Mouse (Mus musculus) stomach, embryonic 14.5 days (tissue): ENCODE results near the gene Rcor3. TPM values are rescaled to one million over a fixed set of nuclear protein-coding genes. Genes with fewer than 3 reads are reported as not detected.

Experiments used
- ATAC-seq: fragments of 200-750 bp; cut with Nextera tagmentation; 2 replicates; pipeline ENCODE4 v1.8.0; 2017; ENCODE audit warnings: low read depth, moderate TSS enrichment; ENCODE audit not compliant: insufficient number of reproducible peaks, insufficient read depth, low FRiP score
- H3K27ac ChIP-seq: fragments of 300-500 bp; sonication (generic); 2 replicates; pipeline ENCODE4 v1.5.1; 2014; ENCODE audit warnings: mild to moderate bottlenecking, low read length, moderate library complexity, mixed read lengths
- H3K27me3 ChIP-seq: fragments of 300-500 bp; sonication (generic); 2 replicates; pipeline ENCODE4 v1.6.1; 2014; ENCODE audit warnings: low read length, control low read depth, mixed read lengths; ENCODE audit not compliant: control insufficient read depth, insufficient read depth
- H3K36me3 ChIP-seq: fragments of 300-500 bp; sonication (generic); 2 replicates; pipeline ENCODE4 v1.6.1; 2014; ENCODE audit warnings: mild to moderate bottlenecking, control low read depth, low read length, moderate library complexity, mixed read lengths; ENCODE audit not compliant: control insufficient read depth, insufficient read depth
- H3K4me1 ChIP-seq: fragments of 300-500 bp; sonication (generic); 2 replicates; pipeline ENCODE4 v1.6.1; 2014; ENCODE audit warnings: low read length, control low read depth, mixed read lengths; ENCODE audit not compliant: control insufficient read depth, insufficient read depth
- H3K4me2 ChIP-seq: fragments of 300-500 bp; sonication (generic); replicated peaks from 2 replicates; pipeline ENCODE4 v1.6.1; 2014; ENCODE audit warnings: low read depth, low read length, control low read depth
- H3K4me3 ChIP-seq: fragments of 300-500 bp; sonication (generic); 2 replicates; pipeline ENCODE4 v1.5.1; 2014; ENCODE audit warnings: low read depth, low read length, control low read depth
- H3K9ac ChIP-seq: fragments of 300-500 bp; sonication (generic); replicated peaks from 2 replicates; pipeline ENCODE4 v1.6.1; 2014; ENCODE audit warnings: low read depth, mild to moderate bottlenecking, control low read depth, low read length, moderate library complexity, mixed read lengths
- H3K9me3 ChIP-seq: fragments of 300-500 bp; sonication (generic); 2 replicates; pipeline ENCODE4 v1.6.1; 2016; ENCODE audit warnings: low read depth, low read length, control low read depth; ENCODE audit not compliant: control insufficient read depth
- WGBS: fragments of 180-500 bp; shearing (Covaris S2); extraction: QIAGEN DNeasy Blood & Tissue Kit; methylation state at CpG from one replicate; pipeline ENCODE4 v1.1.7; 2014; 5-methylcytosine and 5-hydroxymethylcytosine counted together
- polyA plus RNA-seq: library from polyadenylated mRNA; unstranded; fragments of >200 nt; fragmentation: Nextera tagmentation; extraction: Ambion mirVana; gene quantifications from 2 replicates; pipeline ENCODE4 v1.2.1, GENCODE M21; 2014

Rcor3 gene
- polyA plus RNA-seq, 1 experiment from 2014 or later: 36.8 TPM

DNA sequence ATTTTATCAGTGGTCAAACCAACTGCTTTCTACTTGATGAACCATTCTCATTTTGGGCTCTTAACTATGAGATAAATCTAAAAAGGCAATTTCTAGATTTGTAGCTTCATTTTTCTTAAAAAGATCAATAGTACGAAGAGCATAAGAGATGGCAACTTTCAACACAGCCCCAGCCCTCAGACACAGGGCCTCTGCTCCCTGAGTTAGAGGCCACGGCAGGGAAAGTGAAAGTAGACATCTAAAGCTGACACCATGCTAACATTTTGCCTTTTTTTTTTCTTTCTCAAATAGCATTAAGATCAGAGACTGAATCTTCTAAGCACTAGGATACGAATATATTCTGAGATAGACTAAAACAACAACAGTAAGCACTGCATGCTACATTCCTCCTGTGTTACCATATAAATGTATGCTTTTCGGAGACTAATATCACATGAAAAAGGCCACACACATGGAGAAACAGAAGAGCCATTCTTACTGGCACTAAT, 31.9 kb downstream of the Rcor3 start:
- Histone ChIP-seq H3K27me3 (no peaks in the 10 kb centered on the region), H3K4me3 (no peak overlapping the region), H3K4me1 (no peaks in the 10 kb centered on the region), H3K9ac (no peak overlapping the region), H3K9me3 (no peaks in the 10 kb centered on the region), H3K27ac (no peak overlapping the region), H3K4me2 (no peak overlapping the region), H3K36me3 (peaks cover 41% of the 10 kb centered on the region)
- ATAC-seq: no peak
- WGBS: 94% methylated on average over 4 of the region's 4 CpGs

DNA sequence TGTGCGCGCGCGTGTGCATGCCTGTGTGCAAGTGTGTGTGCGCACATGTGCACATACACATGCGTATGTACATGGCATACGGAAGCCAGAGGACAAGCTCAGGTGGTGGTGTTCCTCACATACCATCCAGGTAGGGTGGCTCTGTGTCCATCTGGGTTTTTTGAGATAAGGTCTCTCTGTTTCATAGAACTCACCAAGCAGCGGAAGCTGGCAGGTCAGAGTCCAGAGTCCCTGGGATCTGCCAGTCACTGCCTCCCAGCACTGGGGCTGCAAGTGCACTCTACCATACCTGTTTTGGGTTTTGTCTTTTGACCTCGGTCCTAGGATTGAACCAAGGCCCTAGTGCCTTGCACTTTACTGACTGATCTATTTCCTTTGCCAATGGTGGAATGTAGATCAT, 33.8 kb downstream of the Rcor3 start:
- Histone ChIP-seq H3K9me3 (no peaks in the 10 kb centered on the region), H3K27ac (no peak overlapping the region), H3K27me3 (no peaks in the 10 kb centered on the region), H3K4me3 (no peak overlapping the region), H3K36me3 (peaks cover 43% of the 10 kb centered on the region), H3K4me2 (no peak overlapping the region), H3K9ac (no peak overlapping the region), H3K4me1 (no peaks in the 10 kb centered on the region)
- 96% methylated on average over 9 of the region's 9 CpGs for WGBS
- no peak for ATAC-seq

GRCm38 (mm10) chr1:192103176-192103575, 34.7 kb downstream of the Rcor3 start:
- no peaks in the 10 kb centered on the region for H3K4me1 ChIP-seq
- 87% methylated on average over 6 of the region's 6 CpGs for WGBS
- H3K9me3 ChIP-seq: no peaks in the 10 kb centered on the region
- no peak for ATAC-seq
- peaks cover 44% of the 10 kb centered on the region for H3K36me3 ChIP-seq
- no peak overlapping the region for H3K9ac ChIP-seq
- H3K27ac ChIP-seq: no peak overlapping the region
- H3K4me2 ChIP-seq: no peak overlapping the region
- no peaks in the 10 kb centered on the region for H3K27me3 ChIP-seq
- no peak overlapping the region for H3K4me3 ChIP-seq

DNA sequence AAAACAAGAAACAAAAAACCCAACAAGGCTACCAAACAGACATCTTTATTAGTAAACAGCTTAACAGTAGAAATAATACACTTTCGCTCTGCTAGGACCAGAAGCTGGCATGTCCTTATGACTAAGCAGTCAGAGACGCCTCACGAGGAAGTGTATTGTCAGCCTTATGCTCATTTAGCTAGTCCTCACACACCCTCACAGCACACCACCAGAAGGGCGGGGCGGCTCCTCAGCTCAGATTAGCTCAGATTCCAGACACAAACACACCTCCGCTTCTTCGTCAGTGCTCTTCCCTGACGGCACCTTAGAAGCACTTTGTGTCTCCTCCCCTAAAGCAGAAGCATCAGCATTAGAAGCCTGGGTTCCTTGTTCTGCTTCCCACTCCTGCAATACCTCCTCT, 36.5 kb downstream of the Rcor3 start:
- no peak for ATAC-seq
- Histone ChIP-seq H3K36me3 (peaks cover 45% of the 10 kb centered on the region), H3K9ac (no peak overlapping the region), H3K4me2 (no peak overlapping the region), H3K4me1 (no peaks in the 10 kb centered on the region), H3K27me3 (no peaks in the 10 kb centered on the region), H3K27ac (no peak overlapping the region), H3K9me3 (no peaks in the 10 kb centered on the region), H3K4me3 (no peak overlapping the region)
- WGBS: 74% methylated on average over 8 of the region's 8 CpGs

DNA sequence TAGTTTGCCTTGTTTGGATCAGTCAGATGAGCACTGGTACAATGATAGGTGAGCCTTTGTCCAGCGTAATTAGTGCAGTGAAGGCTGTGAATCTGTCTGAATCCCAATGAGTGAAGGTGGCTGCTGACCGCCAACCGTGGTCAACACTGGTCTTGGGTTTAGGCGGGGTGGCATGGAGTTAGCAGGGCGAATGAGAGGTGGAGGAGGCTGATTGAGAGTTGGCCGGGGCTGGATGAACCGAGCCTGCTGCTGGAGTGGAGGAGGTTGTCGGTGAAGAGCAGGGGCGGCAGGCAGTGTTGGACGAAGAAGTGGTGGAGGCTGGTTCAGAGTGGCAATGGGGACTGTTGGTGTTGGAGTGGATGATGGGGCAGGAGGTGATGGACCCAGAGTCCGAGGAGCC, 37.1 kb downstream of the Rcor3 start:
- ATAC-seq: no peak
- peaks cover 39% of the 10 kb centered on the region for H3K36me3 ChIP-seq

DNA sequence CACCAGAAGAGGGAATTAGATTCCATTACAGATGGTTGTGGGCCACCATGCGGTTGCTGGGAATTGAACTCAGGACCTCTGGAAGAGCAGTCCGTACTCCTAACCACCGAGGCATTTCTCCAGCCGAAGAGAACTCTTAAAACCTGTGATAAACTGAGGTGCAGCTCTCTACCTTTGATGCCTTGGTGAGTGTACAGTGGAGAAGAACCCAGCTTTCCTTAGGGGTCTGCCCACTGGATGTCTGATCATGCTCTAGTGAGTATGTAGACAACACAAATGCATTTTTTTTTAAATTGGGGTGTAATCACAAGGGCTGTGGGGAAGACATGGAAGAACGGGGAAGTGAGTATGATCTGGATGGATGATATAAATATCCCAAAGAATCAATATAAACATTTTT, 42.2 kb downstream of the Rcor3 start:
- peaks cover 3% of the 10 kb centered on the region; the same call in 1 of the 2 replicates for H3K4me1 ChIP-seq
- H3K9me3 ChIP-seq: no peaks in the 10 kb centered on the region
- no peak for ATAC-seq
- WGBS: 92% methylated on average over 5 of the region's 5 CpGs
- H3K36me3 ChIP-seq: peaks cover 11% of the 10 kb centered on the region
- no peak overlapping the region for H3K4me2 ChIP-seq
- no peaks in the 10 kb centered on the region for H3K27me3 ChIP-seq
- H3K4me3 ChIP-seq: no peak overlapping the region
- no peak overlapping the region for H3K9ac ChIP-seq
- H3K27ac ChIP-seq: no peak overlapping the region

More for the DNA sequence above, 37.1 kb downstream of the Rcor3 start:
- H3K27ac ChIP-seq: no peak overlapping the region
- no peak overlapping the region for H3K9ac ChIP-seq
- H3K27me3 ChIP-seq: no peaks in the 10 kb centered on the region
- H3K4me2 ChIP-seq: no peak overlapping the region
- no peak overlapping the region for H3K4me3 ChIP-seq
- H3K4me1 ChIP-seq: no peaks in the 10 kb centered on the region
- 91% methylated on average over 11 of the region's 11 CpGs for WGBS
- H3K9me3 ChIP-seq: no peaks in the 10 kb centered on the region

- ATAC-seq: no peak
- Histone ChIP-seq H3K27me3 (no peaks in the 10 kb centered on the region), H3K9ac (no peak overlapping the region), H3K4me2 (no peak overlapping the region), H3K4me1 (peaks cover 8% of the 10 kb centered on the region; the same call in 1 of the 2 replicates), H3K4me3 (no peak overlapping the region), H3K9me3 (no peaks in the 10 kb centered on the region), H3K36me3 (peaks cover 8% of the 10 kb centered on the region; the same call in 1 of the 2 replicates), H3K27ac (no peak overlapping the region)
- WGBS: 54% methylated on average over 13 of the region's 13 CpGs
These were observed 43.3 kb downstream of the Rcor3 start for GRCm38 (mm10) chr1:192094451-192095170.

GRCm38 (mm10) chr1:192092879-192093660, 44.8 kb downstream of the Rcor3 start:
- Histone ChIP-seq H3K9me3 (no peaks in the 10 kb centered on the region), H3K4me1 (peaks cover 9% of the 10 kb centered on the region; the same call in 1 of the 2 replicates), H3K4me2 (peak overlapping the region; percentile 62), H3K4me3 (peak overlapping the region; percentile 58), H3K27ac (no peak overlapping the region), H3K27me3 (no peaks in the 10 kb centered on the region), H3K36me3 (peaks cover 2% of the 10 kb centered on the region; the same call in 1 of the 2 replicates), H3K9ac (no peak overlapping the region)
- peak; percentile 78 for ATAC-seq
- 25% methylated on average over 16 of the region's 16 CpGs for WGBS
